Mouse (Mus musculus) ovary, postnatal 36 days (tissue): ENCODE data around the gene Ube2t.

Experiments
- DNase-seq: peaks from one replicate; pipeline ENCODE4 v3.0.0; 2022; ENCODE audit warnings: low spot score, mixed read lengths

Ube2t gene

GRCm38 (mm10) chr1:134995437-134995836 is 33.1 kb downstream of the Ube2t start:
- no peak for DNase-seq

GRCm38 (mm10) chr1:134995954-134996353 is 33.6 kb downstream of the Ube2t start:
- DNase-seq: peak; percentile 31

GRCm38 (mm10) chr1:134996471-134996870 is 34.1 kb downstream of the Ube2t start:
- DNase-seq: no peak

- DNase-seq: no peak
These were observed 35.2 kb downstream of the Ube2t start for GRCm38 (mm10) chr1:134997568-134997967.

- no peak for DNase-seq
These were observed 35.9 kb downstream of the Ube2t start for GRCm38 (mm10) chr1:134998231-134998630.

- DNase-seq: no peak
These were observed 38.2 kb downstream of the Ube2t start for GRCm38 (mm10) chr1:135000527-135000926.

GRCm38 (mm10) chr1:135003346-135003745 is 41.0 kb downstream of the Ube2t start:
- no peak for DNase-seq

- peak; percentile 74 for DNase-seq
These were observed 43.3 kb downstream of the Ube2t start for GRCm38 (mm10) chr1:135005696-135006095.

GRCm38 (mm10) chr1:135009833-135010232 is 47.5 kb downstream of the Ube2t start:
- DNase-seq: no peak

GRCm38 (mm10) chr1:135011912-135012311 is 49.5 kb downstream of the Ube2t start:
- DNase-seq: no peak

GRCm38 (mm10) chr1:135012472-135012871 is 50.1 kb downstream of the Ube2t start:
- no peak for DNase-seq

- no peak for DNase-seq
These were observed 52.6 kb downstream of the Ube2t start for GRCm38 (mm10) chr1:135014921-135015445.

GRCm38 (mm10) chr1:135016907-135017655 is 54.7 kb downstream of the Ube2t start:
- DNase-seq: no peak

- no peak for DNase-seq
These were observed 55.3 kb downstream of the Ube2t start for GRCm38 (mm10) chr1:135017656-135018015.

- DNase-seq: peak; percentile 33
These were observed 56.9 kb downstream of the Ube2t start for GRCm38 (mm10) chr1:135019087-135019774.

- no peak for DNase-seq
These were observed 57.4 kb downstream of the Ube2t start for GRCm38 (mm10) chr1:135019775-135020167.

GRCm38 (mm10) chr1:135020281-135020940 is 58.0 kb downstream of the Ube2t start:
- DNase-seq: no peak

GRCm38 (mm10) chr1:135020970-135021369 is 58.6 kb downstream of the Ube2t start:
- DNase-seq: peak; percentile 36

- no peak for DNase-seq
These were observed 59.6 kb downstream of the Ube2t start for GRCm38 (mm10) chr1:135021936-135022335.

GRCm38 (mm10) chr1:135023583-135023982 is 61.2 kb downstream of the Ube2t start:
- DNase-seq: no peak
